Mouse (Mus musculus) thymus, postnatal 36 days (tissue): ENCODE results near the gene Cldn4.
"Not testable (repeated sequence)": the region's sequence is repeated elsewhere in the genome, so short reads cannot be mapped to it uniquely, and the experiment has no call there.

Experiments used
- DNase-seq, 2 experiments: peaks; one replicate each; pipeline ENCODE4 v3.0.0; 2022; ENCODE audit warnings: mixed read lengths in 2 of 2

The Cldn4 gene

DNA sequence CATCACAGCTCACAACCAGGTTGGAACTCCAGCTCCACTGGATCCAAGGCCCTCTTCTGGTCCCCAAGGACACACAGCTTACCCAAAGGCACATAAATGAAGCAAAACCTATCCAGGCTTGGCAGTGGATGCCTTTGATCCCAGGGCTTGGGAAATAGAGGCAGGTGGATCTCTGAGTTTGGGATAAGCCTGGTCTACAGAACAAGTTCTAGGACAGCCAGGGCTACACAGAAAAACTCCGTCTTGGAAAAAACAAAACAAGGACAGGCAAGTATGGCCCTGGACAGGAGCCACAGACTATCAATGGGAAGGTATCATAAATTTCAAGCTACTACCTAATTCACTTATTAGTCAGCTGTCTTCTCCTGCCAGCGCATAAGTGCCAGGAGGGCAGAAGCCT is 14.8 kb upstream of the Cldn4 start:
- DNase-seq = no peak

DNA sequence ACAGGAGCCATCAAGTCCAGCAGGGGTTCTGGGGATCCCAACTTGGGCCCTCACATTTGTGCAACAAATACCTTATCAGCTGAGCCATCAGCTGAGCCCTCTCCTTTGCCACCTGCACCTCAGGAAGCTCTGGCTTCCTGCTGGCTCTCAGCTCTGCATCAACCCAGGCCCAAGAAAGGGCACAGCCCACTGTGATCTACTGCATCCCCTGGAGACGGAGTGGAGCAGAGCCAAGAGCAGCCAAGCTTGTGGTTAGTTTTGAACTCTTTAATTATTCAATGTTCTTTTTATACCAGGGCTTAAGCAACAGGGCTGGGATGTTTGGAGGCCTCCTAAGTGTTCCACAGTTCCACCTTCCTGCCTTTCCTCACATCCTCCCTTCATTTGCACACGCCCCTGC is 13.7 kb upstream of the Cldn4 start:
- peak; percentile 45 to 65 for DNase-seq

DNA sequence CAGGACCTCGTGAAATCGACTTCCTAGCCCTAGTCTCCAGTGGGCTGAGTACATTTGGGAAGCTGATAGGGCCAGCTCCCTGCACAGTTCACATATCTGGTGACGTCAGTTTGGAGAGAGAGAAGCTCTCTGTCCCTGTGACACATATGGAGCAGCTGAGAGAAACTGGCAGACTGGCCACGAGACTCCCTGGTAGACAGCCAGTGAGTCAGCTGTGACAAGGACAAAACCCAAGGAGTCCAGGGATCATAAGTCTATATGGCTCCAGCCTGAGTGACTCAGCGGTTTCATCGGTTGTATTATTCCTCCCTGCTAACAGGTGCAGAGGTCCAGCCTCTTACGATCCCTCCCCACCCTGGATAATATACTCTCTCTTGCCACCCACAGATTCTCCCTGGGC is 12.4 kb upstream of the Cldn4 start:
- DNase-seq = no peak

DNA sequence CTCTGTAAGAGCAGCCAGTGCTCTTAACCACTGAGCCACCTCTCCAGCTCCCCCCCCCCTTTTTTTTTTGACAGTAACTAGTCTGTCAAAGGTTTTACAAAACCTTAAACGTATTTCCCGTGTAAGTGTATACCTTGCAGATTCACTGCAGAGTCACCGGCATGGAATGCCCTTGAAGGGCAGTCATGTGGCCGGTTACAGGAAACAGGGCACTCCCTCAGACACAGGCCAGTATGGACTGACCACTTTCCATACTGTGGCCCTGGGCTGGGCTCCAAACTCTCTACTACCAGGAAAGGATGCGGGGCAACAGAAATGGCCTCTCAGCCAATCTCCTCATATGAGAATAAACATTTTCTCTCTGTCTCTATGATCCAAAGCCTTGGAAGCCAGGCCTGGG is 8.8 kb upstream of the Cldn4 start:
- no peak for DNase-seq

DNA sequence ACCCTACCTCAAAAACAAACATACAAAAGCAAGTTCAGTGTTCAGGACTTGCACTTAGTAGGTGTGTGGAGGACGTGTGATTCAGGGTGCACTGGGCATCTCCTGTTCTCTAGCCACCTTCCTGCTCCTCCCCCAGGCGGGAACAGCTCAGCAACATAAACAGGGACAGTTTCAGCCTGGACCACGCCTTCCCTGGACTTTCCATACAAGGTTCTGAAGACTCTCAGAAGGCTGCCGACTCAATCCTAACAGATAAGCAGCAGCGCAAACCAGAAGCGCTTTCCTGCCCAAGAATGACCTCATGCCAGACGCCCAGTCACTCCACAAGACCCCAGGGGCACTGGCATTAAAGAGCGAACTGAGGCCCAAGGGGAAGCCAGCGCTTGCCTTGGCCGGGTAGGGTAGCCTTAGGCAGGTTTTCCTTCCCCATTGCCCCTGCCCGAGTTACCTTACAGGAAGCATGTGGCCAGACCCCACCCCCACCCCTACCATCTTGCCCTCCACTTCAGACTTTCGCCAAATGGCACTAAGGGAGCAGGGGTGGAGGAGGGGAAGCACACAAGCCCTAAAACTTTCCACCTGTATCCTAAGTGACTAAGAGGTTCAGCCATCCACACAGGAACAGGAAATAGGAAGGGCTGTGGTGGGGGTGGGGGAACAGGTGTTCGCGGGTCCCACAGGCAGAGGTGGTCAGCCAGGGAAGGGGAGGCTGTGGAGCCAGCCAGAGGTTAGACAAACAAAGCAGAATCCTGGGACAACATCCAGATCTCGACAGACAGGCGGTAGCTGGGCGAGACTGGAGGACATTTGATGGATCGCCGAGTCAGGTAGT is 4.5 kb upstream of the Cldn4 start:
- DNase-seq = peak; percentile 61 to 71

DNA sequence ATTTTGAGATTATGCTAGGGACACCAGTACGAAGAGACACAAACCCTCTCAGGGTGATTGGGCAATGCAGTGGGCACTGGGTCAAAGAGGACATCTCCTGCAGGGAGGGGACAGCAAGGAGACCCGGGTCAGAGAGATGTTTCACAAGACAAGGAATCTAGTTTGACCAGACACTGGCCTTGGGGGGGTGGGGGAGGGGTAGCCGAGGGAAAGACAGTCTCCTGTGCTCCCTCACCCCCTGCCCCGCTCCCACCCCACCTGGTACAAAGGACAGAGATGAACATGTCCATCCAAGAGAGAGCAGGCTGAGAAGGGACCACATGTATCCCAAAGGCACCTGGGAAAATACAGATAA is 1.3 kb upstream of the Cldn4 start:
- no peak for DNase-seq

DNA sequence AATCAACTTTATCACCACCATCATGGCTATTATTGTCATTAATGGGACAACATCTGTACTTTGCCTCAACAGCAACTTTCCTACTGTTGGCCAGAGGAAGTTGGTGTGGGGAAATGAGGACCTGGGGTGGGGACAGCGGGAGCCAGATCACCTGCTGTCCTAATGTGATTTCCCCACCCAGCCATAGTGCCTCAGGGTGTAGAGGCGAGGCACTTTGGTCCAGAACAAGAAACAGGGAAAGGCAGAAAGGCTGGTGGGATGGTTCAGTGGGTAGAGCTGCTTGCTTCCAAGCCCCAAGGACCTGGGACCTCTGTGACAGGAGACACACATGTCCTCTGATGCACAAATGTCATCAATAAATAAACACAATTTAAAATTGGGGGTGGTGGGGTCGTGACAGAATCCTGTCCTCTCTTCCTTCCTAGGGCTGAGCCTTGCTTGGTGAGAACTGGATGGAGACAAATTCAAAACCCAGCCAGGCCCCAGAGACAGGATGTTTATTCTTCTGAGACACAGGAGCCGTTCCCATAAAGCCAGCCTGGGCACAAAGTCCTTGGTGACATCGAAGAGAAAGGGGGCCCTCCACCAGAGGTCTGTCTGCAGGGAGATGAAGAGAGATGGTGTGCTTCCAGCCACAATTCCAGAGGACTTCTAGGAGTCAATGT is 818 bp upstream of the Cldn4 start:
- DNase-seq = peak in 1 of 2 experiments; percentile 30

DNA sequence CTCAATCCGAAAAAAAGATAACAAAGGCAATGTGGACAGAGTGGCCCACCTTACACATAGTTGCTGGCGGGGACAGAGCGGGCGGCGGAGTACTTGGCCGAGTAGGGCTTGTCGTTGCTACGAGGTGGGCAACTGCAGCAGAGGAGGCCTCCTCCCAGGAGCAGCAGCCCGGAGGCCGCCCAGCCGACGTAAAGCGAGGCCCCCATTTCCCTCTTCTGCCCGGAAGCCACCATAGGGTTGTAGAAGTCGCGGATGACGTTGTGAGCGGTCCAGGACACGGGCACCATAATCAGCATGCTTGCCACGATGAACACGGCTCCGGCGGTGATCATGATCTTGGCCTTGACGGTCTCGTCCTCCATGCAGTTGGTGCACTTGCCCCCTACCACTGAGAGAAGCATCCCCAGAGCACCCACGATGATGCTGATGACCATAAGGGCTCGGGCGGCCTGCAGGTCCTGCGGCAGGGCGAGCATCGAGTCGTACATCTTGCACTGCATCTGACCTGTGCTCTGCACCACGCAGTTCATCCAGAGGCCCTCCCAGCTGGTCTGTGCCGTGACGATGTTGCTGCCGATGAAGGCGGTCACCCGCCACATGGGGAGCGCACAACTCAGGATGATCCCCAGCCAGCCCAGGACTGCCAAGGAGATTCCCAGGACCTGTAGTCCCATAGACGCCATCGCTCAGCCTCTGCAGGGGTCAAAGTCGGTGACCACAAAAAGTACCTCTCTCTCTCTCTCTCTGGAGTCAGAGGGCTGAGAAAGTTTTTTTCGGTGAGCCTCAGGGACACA is 474 bp downstream of the Cldn4 start:
- no peak for DNase-seq

DNA sequence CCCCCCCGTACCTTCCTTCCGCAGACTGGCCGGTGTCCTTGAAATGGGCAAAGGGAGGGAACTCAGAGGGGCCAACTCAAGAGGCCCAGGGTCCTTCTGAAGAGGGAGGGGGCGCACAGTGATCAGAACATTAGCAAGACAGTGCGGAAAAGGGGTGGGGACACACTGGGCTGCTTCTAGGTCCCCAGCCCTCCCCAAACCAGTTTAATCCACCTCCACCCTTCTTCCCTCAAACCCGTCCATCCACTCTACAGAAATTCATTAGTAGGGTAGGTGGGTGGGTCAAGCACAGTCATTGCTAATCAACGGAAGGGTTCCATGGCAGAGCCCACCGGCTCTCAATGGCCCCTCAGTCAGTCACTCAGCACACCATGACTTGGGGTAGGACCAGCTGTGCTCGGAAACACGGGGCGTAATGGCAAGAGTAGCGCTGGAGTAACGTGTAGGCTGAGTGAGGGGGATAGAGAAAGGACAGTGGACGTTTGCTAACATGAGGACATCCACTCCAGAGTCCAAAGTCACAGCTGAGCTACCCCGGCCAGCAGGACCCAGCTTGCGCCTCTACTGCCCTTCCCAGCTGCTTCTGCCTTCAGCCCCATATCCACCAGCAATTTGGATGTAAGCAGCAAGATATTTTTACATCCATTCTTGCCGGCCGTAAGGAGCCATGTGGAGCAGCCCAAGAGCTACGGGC is 1.3 kb downstream of the Cldn4 start:
- no peak for DNase-seq

DNA sequence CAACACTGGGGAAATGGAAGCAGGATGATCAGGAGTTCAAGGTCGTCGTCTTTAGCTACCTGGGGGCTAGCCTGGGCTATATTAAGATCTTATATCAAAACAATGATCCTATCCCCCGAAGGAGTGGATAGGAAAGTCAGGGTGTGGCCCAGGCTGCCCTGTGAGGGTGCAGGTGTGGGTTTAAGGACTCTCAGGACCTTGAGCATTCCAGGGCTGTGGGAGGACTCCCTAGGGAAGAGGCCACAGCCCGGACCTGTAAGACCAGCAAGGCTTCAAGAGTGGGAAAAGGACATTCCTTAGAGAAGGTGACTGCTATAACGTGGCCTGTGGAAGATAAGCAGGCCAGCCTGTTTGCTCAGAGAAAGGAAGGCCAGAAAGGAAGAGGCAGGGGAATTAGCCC is 2.6 kb downstream of the Cldn4 start:
- DNase-seq = no peak

DNA sequence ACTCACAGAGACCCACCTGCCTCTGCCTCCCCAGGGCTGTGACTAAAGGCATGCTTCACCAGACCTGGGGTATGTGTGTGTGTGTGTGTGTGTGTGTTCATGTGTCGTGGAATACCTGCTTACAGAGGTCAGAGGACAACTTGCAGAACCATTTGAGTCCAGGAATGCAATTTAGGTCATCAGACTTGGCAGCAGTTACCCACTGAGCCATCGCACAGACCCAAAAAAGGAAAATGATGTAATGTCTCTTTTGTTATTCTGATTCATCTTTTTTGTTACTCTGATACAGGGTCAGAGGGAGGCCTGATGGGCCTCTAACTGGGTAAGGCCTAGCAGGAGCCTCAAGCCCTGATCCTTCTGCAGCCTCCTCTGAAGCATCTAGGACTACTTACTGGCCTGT is 4.0 kb downstream of the Cldn4 start:
- no peak for DNase-seq

DNA sequence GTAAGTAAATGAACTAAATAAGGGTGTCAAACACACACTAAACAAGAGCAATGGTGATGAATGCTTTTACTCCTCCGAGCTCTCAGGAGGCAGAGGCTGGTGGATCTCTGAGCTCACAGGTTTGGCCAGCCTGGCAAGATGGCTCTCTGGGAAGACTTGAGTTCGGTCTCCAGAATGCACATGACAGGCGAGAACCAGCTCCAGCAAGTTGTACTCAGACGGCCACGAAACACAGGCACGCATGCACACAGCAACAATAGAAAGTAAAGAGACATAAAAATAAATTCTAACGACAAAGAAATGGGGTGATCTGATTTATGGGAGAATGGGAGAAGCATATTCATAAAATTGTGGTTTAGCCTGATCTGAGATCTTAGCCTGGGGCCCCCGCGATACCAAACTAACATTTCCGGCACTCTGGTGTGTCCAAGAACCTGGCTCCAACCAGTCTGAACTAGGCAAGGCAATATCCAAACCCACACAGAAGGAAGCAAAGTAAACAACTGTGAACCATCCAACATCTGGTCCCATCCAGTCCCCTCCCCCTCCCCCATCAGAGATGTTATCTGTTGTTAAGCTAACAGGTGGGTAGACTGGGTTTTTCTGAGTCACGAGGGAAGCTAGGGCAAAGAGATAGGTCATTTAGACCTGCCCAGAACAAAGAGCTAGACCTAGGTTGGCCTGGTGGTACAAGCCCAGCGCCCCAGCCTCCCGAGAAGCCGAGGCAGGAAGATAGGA is 5.1 kb downstream of the Cldn4 start:
- peak; percentile 57 to 72 for DNase-seq

DNA sequence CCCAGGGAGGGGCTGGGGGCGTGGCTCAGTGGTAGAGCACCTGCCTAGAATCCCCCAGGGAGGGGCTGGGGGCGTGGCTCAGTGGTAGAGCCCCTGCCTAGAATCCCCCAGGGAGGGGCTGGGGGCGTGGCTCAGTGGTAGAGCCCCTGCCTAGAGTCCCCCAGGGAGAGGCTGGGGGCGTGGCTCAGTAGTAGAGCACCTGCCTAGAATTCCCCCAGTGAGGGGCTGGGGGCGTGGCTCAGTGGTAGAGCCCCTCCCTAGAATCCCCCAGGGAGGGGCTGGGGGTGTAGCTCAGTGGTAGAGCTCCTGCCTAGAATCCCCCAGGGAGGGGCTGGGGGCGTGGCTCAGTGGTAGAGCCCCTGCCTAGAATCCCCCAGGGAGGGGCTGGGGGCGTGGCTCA is 7.2 kb downstream of the Cldn4 start:
- DNase-seq = not testable (repeated sequence)

DNA sequence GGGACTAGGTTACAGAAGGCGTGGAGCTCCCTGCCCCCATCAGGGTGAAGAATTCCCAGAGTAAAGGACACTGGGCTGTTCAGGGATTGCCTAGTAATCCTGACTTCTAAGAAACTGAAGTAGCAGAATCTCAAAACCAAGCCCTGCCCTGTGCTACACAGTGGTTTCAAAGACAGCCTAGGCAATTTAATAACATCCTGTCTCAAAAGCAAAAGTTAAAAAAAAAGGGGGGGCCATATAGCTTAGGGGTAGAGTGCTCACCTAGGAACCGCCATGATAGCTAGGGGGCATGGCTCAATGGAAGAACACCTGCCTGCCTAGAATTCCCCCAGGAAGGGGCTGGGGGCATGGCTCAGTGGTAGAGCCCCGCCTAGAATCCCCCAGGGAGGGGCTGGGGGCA is 7.7 kb downstream of the Cldn4 start:
- no peak for DNase-seq

DNA sequence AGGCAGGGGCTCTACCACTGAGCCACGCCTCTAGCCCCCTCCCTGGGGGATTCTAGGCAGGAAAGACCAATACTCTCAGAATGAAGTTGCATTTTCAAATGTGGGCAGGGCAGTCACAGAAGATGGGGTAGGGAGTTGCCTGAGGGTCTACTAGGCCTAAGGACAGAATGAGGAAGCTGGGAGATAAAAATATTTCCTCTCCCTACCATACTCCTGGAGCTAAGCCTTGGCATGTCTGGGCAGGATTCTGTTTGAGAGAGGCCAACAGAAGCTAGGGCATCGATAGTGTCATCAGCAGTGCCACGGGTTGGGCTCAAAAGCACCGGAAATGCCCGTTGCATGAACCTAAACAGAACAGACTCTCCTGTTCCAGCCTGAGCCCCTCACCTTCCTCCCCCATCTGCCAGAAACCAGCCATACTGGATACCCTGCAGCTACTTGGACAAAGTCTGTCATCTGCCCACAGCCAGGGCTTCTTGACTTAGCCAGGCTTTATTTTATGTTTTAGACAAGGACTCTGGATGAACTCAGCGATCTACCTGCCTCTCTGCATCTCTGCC is 10.0 kb downstream of the Cldn4 start:
- no peak for DNase-seq

DNA sequence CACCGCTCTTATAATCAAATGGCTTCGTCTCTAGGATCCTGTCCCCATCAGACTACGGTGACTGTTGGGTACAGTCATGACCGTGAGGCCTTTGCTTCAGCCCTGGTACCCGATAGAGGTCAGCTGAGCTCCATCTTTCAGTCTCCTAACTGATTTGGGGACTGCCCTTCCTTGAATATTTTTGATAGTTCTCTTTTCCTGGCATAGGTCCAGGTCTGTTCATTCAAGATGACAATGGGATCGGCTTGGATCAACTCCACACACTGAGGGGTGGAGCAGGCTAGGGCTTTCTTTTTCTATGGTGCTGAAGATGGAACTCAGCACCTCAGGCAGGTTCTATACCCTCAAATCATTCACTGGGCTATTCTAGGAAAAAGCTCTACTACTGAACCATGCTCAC is 10.7 kb downstream of the Cldn4 start:
- DNase-seq = no peak

DNA sequence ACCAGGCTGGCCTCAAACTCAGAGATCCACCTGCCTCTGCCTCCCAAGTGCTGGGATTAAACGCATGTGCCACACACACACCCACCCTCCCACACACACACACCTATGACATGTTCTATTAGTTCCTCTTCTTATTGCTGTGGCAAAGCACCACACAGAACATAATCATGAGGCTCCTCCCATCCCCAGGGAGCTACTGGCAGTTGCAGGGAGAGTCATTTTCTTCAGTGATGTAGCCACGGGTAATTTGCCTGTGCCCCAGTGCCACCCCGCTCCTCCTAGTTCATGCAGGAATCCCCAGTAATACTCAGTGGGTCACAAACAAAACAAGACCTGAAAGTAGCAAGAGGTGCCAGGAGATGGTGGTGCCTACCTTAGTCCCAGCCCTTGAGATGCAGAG is 12.1 kb downstream of the Cldn4 start:
- no peak for DNase-seq

DNA sequence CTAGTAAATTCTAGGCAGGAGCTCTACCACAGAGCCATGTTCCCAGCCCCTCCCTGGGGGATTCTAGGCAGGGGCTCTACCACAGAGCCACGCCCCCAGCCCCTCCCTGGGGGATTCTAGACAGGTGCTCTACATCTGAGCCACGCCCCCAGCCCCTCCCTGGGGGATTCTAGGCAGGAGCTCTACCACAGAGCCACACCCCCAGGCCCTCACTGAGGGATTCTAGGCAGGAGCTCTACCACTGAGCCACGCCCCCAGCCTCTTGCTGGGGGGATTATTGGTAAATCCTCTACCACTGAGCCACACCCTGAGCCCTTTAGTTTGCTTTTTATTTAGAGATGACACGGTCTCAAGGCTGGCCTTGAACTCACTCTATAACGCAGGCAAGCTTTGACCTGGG is 13.0 kb downstream of the Cldn4 start:
- DNase-seq = peak in 1 of 2 experiments; percentile 56

DNA sequence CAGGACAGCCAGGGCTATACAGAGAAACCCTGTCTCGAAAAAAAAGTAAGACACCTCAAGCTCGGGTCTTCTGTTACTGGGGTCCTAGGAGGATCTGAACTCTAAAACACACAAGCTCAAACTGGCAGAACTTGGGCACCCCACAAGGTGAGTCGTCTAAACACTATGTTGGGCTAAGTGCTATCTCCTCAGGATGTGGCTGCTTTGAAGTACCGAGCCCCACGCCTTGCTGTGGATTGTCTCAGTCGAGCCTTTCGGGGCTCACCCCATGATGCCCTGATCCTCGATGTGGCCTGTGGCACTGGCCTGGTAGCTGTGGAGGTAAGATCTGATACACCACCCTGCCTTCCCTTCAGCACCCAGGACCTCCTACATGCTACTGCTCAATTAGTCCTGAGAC is 13.5 kb downstream of the Cldn4 start:
- DNase-seq = peak; percentile 48 to 69

DNA sequence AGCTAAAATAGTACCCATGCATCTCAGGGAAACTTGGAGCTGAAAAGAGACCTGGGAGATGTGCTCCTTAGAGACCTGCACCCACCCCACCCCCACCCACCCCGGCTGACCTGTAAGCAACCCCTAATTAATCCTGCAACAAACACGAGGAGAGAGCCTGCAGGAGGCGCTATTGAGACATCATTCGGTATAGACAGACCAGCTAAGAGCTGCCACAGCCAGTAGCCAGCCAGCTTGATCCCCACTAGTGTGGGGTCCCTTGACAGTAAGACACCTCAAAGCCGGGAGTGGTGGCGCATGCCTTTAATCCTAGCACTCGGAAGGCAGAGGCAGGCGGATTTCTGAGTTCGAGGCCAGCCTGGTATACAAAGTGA is 13.8 kb downstream of the Cldn4 start:
- DNase-seq = peak; percentile 72 to 76

DNA sequence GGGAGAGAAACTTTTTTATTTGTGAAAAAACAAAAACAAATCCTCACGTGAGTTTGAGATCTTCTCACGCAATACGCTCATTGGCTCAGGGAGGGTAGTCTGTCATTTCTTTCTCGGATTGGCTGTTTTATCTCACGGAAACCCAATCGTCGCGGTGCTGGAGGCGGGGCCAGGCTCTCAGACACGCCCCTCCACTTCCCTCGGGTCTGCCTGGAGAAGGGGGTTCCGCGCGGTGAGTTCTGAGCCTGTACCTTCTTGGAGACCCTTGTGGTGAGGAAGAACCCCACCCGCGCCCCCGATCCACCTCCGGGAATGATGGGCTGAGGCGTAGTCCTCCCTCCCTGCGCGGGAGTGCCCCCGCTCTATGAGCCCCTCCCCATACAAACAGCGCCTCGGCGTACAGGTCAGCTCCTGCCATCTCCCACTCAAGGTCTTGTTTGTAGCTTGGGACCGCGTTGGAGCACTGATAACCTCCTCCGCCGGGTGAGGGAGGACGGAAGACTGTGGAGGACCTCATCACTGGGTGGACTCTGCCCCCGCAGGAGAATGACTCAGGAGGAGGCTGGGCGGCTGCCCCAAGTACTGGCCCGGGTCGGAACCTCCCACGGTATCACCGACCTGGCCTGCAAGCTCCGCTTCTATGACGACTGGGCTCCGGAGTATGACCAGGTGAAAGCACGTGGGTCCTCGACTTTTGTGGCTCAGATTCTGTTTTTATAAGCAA is 14.4 kb downstream of the Cldn4 start, which contains the start of gene Mettl27:
TSS of gene Mettl27 (plus strand) at position 190 of the 724 bp plus-strand sequence.
- peak; percentile 93 to 94 for DNase-seq
